Mouse (Mus musculus): ENCODE results near the gene Canx.

DNA sequence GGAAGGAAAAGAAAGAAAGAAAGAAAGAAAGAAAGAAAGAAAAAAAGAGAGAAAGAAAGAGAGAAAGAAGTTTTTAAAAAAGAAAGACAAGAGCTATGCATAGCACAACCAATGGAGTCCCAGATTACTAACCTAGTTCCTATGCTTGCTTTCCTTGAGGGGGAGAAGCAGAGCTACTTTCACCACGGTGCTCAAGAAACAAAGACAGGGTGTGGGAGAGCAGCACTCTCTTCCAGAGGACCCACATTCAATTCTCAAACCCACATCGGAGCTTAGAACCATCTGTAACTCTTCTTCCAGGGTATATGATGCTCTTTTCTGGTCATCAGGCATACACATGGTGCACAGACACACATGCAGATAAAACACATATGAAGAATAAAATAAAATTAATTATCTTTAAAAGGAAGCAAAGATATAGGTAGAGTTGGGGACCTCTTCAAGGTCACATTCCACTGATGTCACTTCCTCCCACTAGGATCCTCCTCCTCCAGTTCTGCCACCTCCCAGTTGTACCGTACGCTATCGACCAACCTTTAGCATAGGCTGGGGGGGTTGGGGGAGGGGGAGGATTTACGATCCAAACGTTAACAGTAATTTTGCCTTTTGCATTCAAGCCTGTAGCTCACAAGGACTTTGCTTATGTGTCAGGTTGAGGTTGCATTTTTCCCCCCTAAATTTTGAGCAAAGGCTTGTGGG, 76.9 kb downstream of the Canx start:
- TF ChIP-seq CTCF (IDR thresholded peaks at IDR 0.05; ENCODE audit: low read depth) = no peak
- TF ChIP-seq EP300 (IDR thresholded peaks at IDR 0.05; ENCODE audit: low read depth) = no peak

Measured in liver, postnatal 0 days (tissue).